Mouse (Mus musculus) ES-Bruce4 (cell line): Measurements from ENCODE around the gene Fam163a. TPM values are rescaled to one million over a fixed set of nuclear protein-coding genes. Genes with fewer than 3 reads are reported as not detected.

Experiments used
- H3K27ac ChIP-seq: 2 replicates; pipeline ENCODE4 v1.5.1; 2012; ENCODE audit warnings: low read length, inconsistent platforms; ENCODE audit not compliant: insufficient read depth
- H3K27me3 ChIP-seq: 2 replicates; pipeline ENCODE4 v1.6.1; 2012; ENCODE audit warnings: mild to moderate bottlenecking, low read length, inconsistent platforms; ENCODE audit not compliant: control insufficient read depth, poor library complexity, insufficient read depth, severe bottlenecking
- H3K36me3 ChIP-seq: 2 replicates; pipeline ENCODE4 v1.6.1; 2012; ENCODE audit warnings: inconsistent platforms, mild to moderate bottlenecking, low read length, moderate library complexity; ENCODE audit not compliant: control insufficient read depth, poor library complexity, insufficient read depth, severe bottlenecking
- H3K4me1 ChIP-seq: one replicate; pipeline ENCODE4 v1.8.1; 2011; ENCODE audit warnings: low read length; ENCODE audit not compliant: control insufficient read depth, insufficient read depth
- H3K4me3 ChIP-seq: 2 replicates; pipeline ENCODE4 v1.5.1; 2011; ENCODE audit warnings: low read depth, mild to moderate bottlenecking, low read length
- H3K9ac ChIP-seq: 2 replicates; pipeline ENCODE4 v1.6.1; 2012; ENCODE audit warnings: low read depth, mild to moderate bottlenecking, inconsistent platforms; ENCODE audit not compliant: poor library complexity, severe bottlenecking
- H3K9me3 ChIP-seq: replicated peaks from 2 replicates; pipeline ENCODE4 v1.6.1; 2012; ENCODE audit warnings: mild to moderate bottlenecking, low read length, inconsistent platforms; ENCODE audit not compliant: control insufficient read depth, poor library complexity, insufficient read depth, severe bottlenecking
- CTCF ChIP-seq: IDR thresholded peaks from one replicate; pipeline ENCODE4 v1.8.1; 2011; ENCODE audit warnings: low read depth, low read length
- EP300 ChIP-seq: IDR thresholded peaks from 2 replicates; pipeline ENCODE4 v1.6.1; 2011; ENCODE audit warnings: low read depth, low read length; ENCODE audit not compliant: insufficient read depth
- POLR2A ChIP-seq: IDR thresholded peaks from one replicate; pipeline ENCODE4 v1.8.1; 2011; ENCODE audit warnings: low read length; ENCODE audit not compliant: insufficient read depth
- polyA plus RNA-seq: library from polyadenylated mRNA; stranded (reverse); fragments of >200 nt; gene quantifications from 2 replicates; pipeline ENCODE4 v1.2.4, GENCODE M21; 2011; ENCODE audit warnings: low read depth; ENCODE audit not compliant: missing spikeins, insufficient read depth, insufficient read length

Fam163a gene
- polyA plus RNA-seq, 1 experiment: 0.40 TPM

DNA sequence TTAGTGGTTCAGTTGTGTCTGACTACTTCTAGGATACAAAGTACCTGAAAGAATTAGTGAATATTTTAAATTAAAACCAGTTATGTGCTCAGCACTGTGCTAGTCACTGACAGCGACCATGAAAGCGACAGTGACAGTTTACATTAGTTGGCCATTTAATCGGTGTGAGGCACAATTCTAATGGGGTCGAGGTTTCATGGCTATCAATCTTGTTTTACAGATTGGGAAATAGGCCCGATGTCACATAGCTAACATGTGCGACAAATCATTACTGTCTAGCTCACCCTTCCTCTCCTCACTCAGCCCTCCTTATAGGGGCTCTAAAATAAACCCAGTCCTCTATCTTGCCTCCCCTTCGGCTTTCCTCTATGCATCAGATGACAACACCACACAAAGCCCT, 11.5 kb downstream of the Fam163a start:
- no peaks in the 10 kb centered on the region for H3K9me3 ChIP-seq
- H3K36me3 ChIP-seq: no peaks in the 10 kb centered on the region
- no peaks in the 10 kb centered on the region for H3K27me3 ChIP-seq
- H3K4me1 ChIP-seq: no peaks in the 10 kb centered on the region
- no peak overlapping the region for H3K9ac ChIP-seq
- no peak for TF ChIP-seq EP300
- TF ChIP-seq CTCF: no peak
- TF ChIP-seq POLR2A: no peak
- no peak overlapping the region for H3K4me3 ChIP-seq
- H3K27ac ChIP-seq: no peak overlapping the region

DNA sequence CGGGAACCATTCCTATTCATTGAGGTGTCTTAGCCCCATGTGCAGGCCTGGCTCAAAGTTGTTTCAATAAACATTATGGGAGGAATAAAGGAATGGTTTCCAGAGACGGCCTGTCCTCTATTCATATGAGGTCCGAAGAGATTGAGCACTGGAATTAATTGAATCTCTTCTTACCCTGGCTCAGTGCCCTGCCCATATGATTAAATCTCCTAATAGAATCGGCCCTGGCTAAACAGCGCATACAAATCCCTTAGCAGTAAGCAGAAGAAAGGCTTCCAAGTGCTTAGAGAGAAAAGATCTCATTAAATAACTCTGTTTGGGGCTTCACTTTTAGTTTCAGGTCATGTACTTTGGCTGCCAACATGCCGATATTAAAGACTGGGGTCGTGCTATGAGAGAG, 12.0 kb downstream of the Fam163a start:
- Histone ChIP-seq H3K4me1 (no peaks in the 10 kb centered on the region), H3K9me3 (no peaks in the 10 kb centered on the region)
- TF ChIP-seq POLR2A (no peak), CTCF (no peak), EP300 (no peak)

DNA sequence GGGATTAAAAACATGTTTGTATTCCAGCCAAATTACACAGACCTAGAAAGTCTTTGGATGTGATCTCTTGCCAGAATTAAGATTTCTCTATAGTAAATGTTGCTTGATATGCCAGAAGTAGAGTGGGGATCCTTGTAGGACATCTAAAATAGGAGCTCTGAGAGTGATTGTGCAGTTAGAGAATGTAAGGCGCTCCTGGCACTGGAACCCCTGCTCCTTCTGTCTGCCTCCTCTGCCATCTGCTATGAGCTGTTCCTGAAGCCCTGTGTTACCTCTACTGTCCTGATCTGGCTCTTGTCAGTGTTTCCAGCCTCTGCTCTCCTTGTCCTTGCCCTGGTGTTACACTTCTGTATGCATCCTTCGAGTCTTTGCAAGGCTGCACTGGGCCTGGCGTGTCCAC, 18.2 kb downstream of the Fam163a start:
- no peak overlapping the region for H3K9ac ChIP-seq
- no peaks in the 10 kb centered on the region for H3K36me3 ChIP-seq
- H3K27ac ChIP-seq: no peak overlapping the region
- no peaks in the 10 kb centered on the region for H3K4me1 ChIP-seq
- no peaks in the 10 kb centered on the region for H3K9me3 ChIP-seq
- H3K27me3 ChIP-seq: no peaks in the 10 kb centered on the region
- TF ChIP-seq CTCF (no peak), POLR2A (no peak), EP300 (no peak)
- H3K4me3 ChIP-seq: no peak overlapping the region

More for the DNA sequence above, 12.0 kb downstream of the Fam163a start:
- no peak overlapping the region for H3K4me3 ChIP-seq
- no peaks in the 10 kb centered on the region for H3K27me3 ChIP-seq
- H3K36me3 ChIP-seq: no peaks in the 10 kb centered on the region
- no peak overlapping the region for H3K9ac ChIP-seq
- H3K27ac ChIP-seq: no peak overlapping the region

DNA sequence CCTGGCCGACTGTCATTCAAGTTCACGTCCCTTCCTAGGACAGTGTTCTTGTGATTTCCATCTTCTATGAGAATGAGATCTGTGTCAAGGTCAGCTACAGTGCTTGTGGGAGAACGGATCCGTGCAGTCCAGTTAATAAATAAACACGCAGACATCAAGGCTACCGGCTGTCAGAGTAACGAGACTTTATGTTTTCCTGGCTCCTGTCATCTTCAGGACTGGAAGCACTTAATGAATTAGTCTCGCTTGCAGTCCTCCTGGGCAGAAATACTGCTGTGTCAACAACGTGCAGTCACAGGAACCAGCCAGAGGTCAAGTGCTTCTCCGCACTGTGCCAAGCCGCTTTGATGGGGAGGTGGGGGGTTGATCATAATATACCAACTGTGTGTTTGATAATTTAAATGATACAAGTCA, 20.7 kb downstream of the Fam163a start:
- no peaks in the 10 kb centered on the region for H3K9me3 ChIP-seq
- H3K36me3 ChIP-seq: no peaks in the 10 kb centered on the region
- no peak overlapping the region for H3K27ac ChIP-seq
- no peak for TF ChIP-seq EP300
- no peak for TF ChIP-seq CTCF
- TF ChIP-seq POLR2A: no peak
- H3K9ac ChIP-seq: no peak overlapping the region
- no peak overlapping the region for H3K4me3 ChIP-seq
- no peaks in the 10 kb centered on the region for H3K4me1 ChIP-seq
- no peaks in the 10 kb centered on the region for H3K27me3 ChIP-seq

DNA sequence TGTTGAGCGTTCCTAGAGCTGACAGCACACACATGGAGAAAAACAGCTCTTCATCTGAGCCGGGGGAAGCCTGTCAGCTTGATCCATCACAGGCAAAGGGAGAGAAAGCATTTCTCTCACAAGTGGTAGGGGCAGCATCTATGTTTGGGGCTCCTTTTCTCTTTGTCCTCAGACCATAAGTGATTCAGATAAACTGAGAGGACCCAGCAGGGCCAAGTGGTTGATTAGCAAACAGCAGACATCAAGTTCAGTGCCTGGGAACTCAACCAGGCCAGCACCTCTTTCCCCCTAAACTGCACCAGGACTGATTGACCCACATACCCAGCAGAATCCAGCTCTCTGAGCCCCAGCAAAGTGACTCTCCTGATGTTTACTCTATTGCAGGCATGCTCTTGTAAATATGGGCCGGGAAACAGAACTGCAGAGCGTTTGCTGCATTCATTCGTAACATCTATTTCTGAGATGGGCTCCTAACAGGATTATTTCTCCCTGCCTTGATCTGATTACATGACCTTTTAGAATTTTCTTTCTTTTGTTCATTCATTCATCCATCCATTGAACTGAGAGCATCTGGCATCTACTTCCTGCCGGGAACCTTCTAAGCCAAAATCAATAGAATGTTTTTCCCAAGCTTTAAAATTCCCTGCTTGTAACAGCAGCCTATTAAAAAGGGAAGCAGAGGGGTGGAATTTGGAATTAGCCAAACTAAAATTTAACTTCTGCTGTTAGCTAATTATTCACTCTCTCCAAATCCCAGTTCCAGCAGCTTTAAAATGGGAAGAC, 21.5 kb downstream of the Fam163a start:
- H3K27me3 ChIP-seq: no peaks in the 10 kb centered on the region
- no peaks in the 10 kb centered on the region for H3K36me3 ChIP-seq
- no peak overlapping the region for H3K9ac ChIP-seq
- TF ChIP-seq POLR2A (no peak), CTCF (no peak), EP300 (no peak)
- no peak overlapping the region for H3K27ac ChIP-seq
- H3K9me3 ChIP-seq: no peaks in the 10 kb centered on the region
- H3K4me3 ChIP-seq: no peak overlapping the region
- H3K4me1 ChIP-seq: no peaks in the 10 kb centered on the region

DNA sequence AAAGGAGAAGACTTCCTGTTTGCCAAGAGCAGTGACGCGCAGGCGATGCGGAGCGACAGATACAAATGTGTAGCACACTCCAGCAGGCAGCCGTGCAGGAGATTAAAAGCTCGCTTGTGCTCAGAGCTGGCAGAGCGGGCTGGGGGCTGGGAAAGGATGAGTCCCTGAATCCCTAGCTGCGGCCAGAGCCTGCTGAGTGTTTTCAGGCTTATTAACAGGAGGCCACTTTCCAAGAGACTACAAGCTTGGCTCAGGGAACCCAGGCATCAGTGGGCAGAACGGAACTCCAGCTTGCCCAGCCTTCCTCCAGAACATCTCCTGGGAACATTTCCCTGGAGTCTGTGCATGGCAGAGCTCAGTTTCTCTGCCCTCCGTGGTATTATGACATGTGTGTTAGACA, 25.0 kb downstream of the Fam163a start:
- Histone ChIP-seq H3K4me1 (no peaks in the 10 kb centered on the region), H3K27ac (no peak overlapping the region), H3K4me3 (no peak overlapping the region), H3K27me3 (no peaks in the 10 kb centered on the region), H3K9ac (no peak overlapping the region), H3K9me3 (no peaks in the 10 kb centered on the region), H3K36me3 (no peaks in the 10 kb centered on the region)
- TF ChIP-seq EP300 (no peak), CTCF (no peak), POLR2A (no peak)
